Mouse (Mus musculus): ENCODE measurements around the gene Tcl1b2.
"Not testable (repeated sequence)": the region's sequence is repeated elsewhere in the genome, so short reads cannot be mapped to it uniquely, and the experiment has no call there.

GRCm38 (mm10) chr12:105155286-105155685 is 9.5 kb downstream of the Tcl1b2 start:
- not testable (repeated sequence) for TF ChIP-seq POLR2AphosphoS5 (IDR thresholded peaks at IDR 0.05; ENCODE audit: insufficient replicate concordance, low read depth, low read length); TAL1 (conservative IDR thresholded peaks at IDR 0.05; ENCODE audit: low read depth, low read length); CTCF (IDR thresholded peaks at IDR 0.05; ENCODE audit: low read depth, low read length); GATA1 (IDR thresholded peaks at IDR 0.05; ENCODE audit: borderline replicate concordance, low read length)

All from G1E (cell line).